Mouse (Mus musculus): ENCODE measurements around the gene Pex7. TPM values are rescaled to one million over a fixed set of nuclear protein-coding genes. Genes with fewer than 3 reads are reported as not detected.

The Pex7 gene
- total and polyA plus RNA-seq, 3 experiments = 15.6 to 38.3 (median 30.3) TPM

DNA sequence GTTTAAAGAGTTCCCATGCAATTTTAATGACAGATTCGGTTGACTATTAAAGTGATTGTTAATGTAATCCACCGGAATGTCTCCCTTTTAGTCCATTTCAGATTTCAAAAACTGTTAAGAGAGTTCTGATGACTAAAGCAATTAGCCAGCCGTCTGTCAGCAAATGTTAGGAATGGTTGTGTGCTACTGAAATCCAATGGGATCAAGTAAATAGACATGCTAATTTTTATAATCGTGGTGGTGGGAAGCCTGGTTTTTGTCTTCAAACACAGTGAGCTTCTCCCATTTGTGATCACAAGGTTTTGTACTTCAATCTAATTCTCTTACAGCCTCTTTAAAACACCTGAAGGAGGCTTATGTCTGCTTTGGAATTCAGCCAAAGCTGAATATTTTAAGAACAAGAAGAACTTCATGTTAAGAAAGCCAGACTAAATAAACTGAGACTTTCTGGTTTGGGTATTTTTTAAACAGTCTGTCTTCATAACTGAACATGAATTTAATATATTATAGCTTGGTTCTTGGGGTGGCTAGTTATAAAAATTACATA lies 28.4 kb upstream of the Pex7 start:
- DNase-seq (ENCODE audit: low spot score) (no peak), ATAC-seq (ENCODE audit: extremely low read depth, insufficient number of reproducible peaks, low FRiP score, poor library complexity, severe bottlenecking) (no peak)
- H3K9me3 ChIP-seq (replicated peaks) = peaks cover 15% of the 10 kb centered on the region
- no peak for TF ChIP-seq GATA1 (IDR thresholded peaks at IDR 0.05; ENCODE audit: borderline replicate concordance, low read length)
- no peak for TF ChIP-seq CTCF (IDR thresholded peaks at IDR 0.05; ENCODE audit: low read depth, low read length)
- no peak for TF ChIP-seq POLR2AphosphoS5 (IDR thresholded peaks at IDR 0.05; ENCODE audit: insufficient replicate concordance, low read depth, low read length)
- TF ChIP-seq GATA2 (IDR thresholded peaks at IDR 0.05; ENCODE audit: borderline replicate concordance, low read depth, low read length) = no peak
- no peak for TF ChIP-seq TAL1 (conservative IDR thresholded peaks at IDR 0.05; ENCODE audit: low read depth, low read length)
- no peak overlapping the region for H3K4me3 ChIP-seq (ENCODE audit: low read depth, low read length)
- peaks cover 14% of the 10 kb centered on the region; the same call in 1 of the 2 replicates for H3K27me3 ChIP-seq (ENCODE audit: insufficient read depth, low read length)
- H3K36me3 ChIP-seq (replicated peaks) = no peaks in the 10 kb centered on the region
- peaks cover 4% of the 10 kb centered on the region; the same call in 1 of the 2 replicates for H3K4me1 ChIP-seq (ENCODE audit: insufficient read depth, low read depth, low read length)

DNA sequence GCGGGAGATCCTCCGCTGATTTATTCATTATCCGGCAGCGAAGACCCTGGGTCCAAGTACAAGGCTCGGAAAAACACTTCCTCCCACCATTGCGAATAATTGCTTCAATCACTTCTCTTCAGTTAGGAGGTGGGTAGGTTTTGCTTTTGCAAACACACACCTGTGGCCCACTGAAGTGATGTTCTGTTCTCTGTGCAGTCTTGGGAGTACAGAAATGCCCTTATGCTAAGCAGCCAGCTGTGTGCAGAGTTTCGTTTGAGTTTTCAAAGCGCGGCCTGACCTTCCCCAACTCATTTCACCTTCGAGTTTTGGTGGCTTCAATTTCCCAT lies 27.8 kb upstream of the Pex7 start:
- ATAC-seq (ENCODE audit: extremely low read depth, insufficient number of reproducible peaks, low FRiP score, poor library complexity, severe bottlenecking) = no peak
- no peak for DNase-seq (ENCODE audit: low spot score)
- TF ChIP-seq TAL1 (conservative IDR thresholded peaks at IDR 0.05; ENCODE audit: low read depth, low read length) (no peak), POLR2AphosphoS5 (IDR thresholded peaks at IDR 0.05; ENCODE audit: insufficient replicate concordance, low read depth, low read length) (no peak), CTCF (IDR thresholded peaks at IDR 0.05; ENCODE audit: low read depth, low read length) (no peak), GATA1 (IDR thresholded peaks at IDR 0.05; ENCODE audit: borderline replicate concordance, low read length) (no peak), GATA2 (IDR thresholded peaks at IDR 0.05; ENCODE audit: borderline replicate concordance, low read depth, low read length) (no peak)
- H3K27me3 ChIP-seq (ENCODE audit: insufficient read depth, low read length) = peaks cover 17% of the 10 kb centered on the region; the same call in 1 of the 2 replicates
- H3K4me1 ChIP-seq (ENCODE audit: insufficient read depth, low read depth, low read length) = peaks cover 4% of the 10 kb centered on the region; the same call in 1 of the 2 replicates
- H3K36me3 ChIP-seq (replicated peaks) = no peaks in the 10 kb centered on the region
- H3K4me3 ChIP-seq (ENCODE audit: low read depth, low read length) = no peak overlapping the region
- peaks cover 15% of the 10 kb centered on the region for H3K9me3 ChIP-seq (replicated peaks)

GRCm38 (mm10) chr10:19934384-19935294 lies 27.1 kb upstream of the Pex7 start, which contains the start of gene Map3k5:
Gene Map3k5 (plus strand): TSS chr10:19934472.
- H3K27me3 ChIP-seq (ENCODE audit: insufficient read depth, low read length) = peaks cover 17% of the 10 kb centered on the region; the same call in 1 of the 2 replicates
- H3K9me3 ChIP-seq (replicated peaks) = peaks cover 15% of the 10 kb centered on the region
- H3K4me1 ChIP-seq (ENCODE audit: insufficient read depth, low read depth, low read length) = peaks cover 4% of the 10 kb centered on the region; the same call in 1 of the 2 replicates
- no peak for TF ChIP-seq POLR2AphosphoS5 (IDR thresholded peaks at IDR 0.05; ENCODE audit: insufficient replicate concordance, low read depth, low read length)
- no peak for TF ChIP-seq GATA1 (IDR thresholded peaks at IDR 0.05; ENCODE audit: borderline replicate concordance, low read length)
- TF ChIP-seq TAL1 (conservative IDR thresholded peaks at IDR 0.05; ENCODE audit: low read depth, low read length) = no peak
- no peak for TF ChIP-seq GATA2 (IDR thresholded peaks at IDR 0.05; ENCODE audit: borderline replicate concordance, low read depth, low read length)
- TF ChIP-seq CTCF (IDR thresholded peaks at IDR 0.05; ENCODE audit: low read depth, low read length) = no peak
- DNase-seq (ENCODE audit: low spot score) (no peak), ATAC-seq (ENCODE audit: extremely low read depth, insufficient number of reproducible peaks, low FRiP score, poor library complexity, severe bottlenecking) (no peak)
- H3K4me3 ChIP-seq (ENCODE audit: low read depth, low read length) = no peak within 1 kb of the TSS
- no peaks in the 10 kb centered on the region for H3K36me3 ChIP-seq (replicated peaks)

GRCm38 (mm10) chr10:19933511-19934383 lies 26.3 kb upstream of the Pex7 start:
- peaks cover 11% of the 10 kb centered on the region; the same call in 1 of the 2 replicates for H3K27me3 ChIP-seq (ENCODE audit: insufficient read depth, low read length)
- H3K4me3 ChIP-seq (ENCODE audit: low read depth, low read length) = no peak overlapping the region
- no peak for DNase-seq (ENCODE audit: low spot score)
- H3K9me3 ChIP-seq (replicated peaks) = peaks cover 15% of the 10 kb centered on the region
- no peak for ATAC-seq (ENCODE audit: extremely low read depth, insufficient number of reproducible peaks, low FRiP score, poor library complexity, severe bottlenecking)
- no peaks in the 10 kb centered on the region for H3K36me3 ChIP-seq (replicated peaks)
- no peaks in the 10 kb centered on the region for H3K4me1 ChIP-seq (ENCODE audit: insufficient read depth, low read depth, low read length)
- TF ChIP-seq POLR2AphosphoS5 (IDR thresholded peaks at IDR 0.05; ENCODE audit: insufficient replicate concordance, low read depth, low read length) = no peak
- TF ChIP-seq CTCF (IDR thresholded peaks at IDR 0.05; ENCODE audit: low read depth, low read length) = no peak
- TF ChIP-seq GATA1 (IDR thresholded peaks at IDR 0.05; ENCODE audit: borderline replicate concordance, low read length) = no peak
- TF ChIP-seq GATA2 (IDR thresholded peaks at IDR 0.05; ENCODE audit: borderline replicate concordance, low read depth, low read length) = no peak
- no peak for TF ChIP-seq TAL1 (conservative IDR thresholded peaks at IDR 0.05; ENCODE audit: low read depth, low read length)

- no peaks in the 10 kb centered on the region for H3K4me1 ChIP-seq (ENCODE audit: insufficient read depth, low read depth, low read length)
- TF ChIP-seq GATA2 (IDR thresholded peaks at IDR 0.05; ENCODE audit: borderline replicate concordance, low read depth, low read length) (no peak), GATA1 (IDR thresholded peaks at IDR 0.05; ENCODE audit: borderline replicate concordance, low read length) (no peak), POLR2AphosphoS5 (IDR thresholded peaks at IDR 0.05; ENCODE audit: insufficient replicate concordance, low read depth, low read length) (no peak), CTCF (IDR thresholded peaks at IDR 0.05; ENCODE audit: low read depth, low read length) (no peak), TAL1 (conservative IDR thresholded peaks at IDR 0.05; ENCODE audit: low read depth, low read length) (no peak)
- H3K36me3 ChIP-seq (replicated peaks) = no peaks in the 10 kb centered on the region
- H3K9me3 ChIP-seq (replicated peaks) = peaks cover 15% of the 10 kb centered on the region
- H3K27me3 ChIP-seq (ENCODE audit: insufficient read depth, low read length) = peaks cover 16% of the 10 kb centered on the region
- no peak for ATAC-seq (ENCODE audit: extremely low read depth, insufficient number of reproducible peaks, low FRiP score, poor library complexity, severe bottlenecking)
- H3K4me3 ChIP-seq (ENCODE audit: low read depth, low read length) = no peak overlapping the region
- DNase-seq (ENCODE audit: low spot score) = no peak
Observed at GRCm38 (mm10) chr10:19932986-19933385, 25.5 kb upstream of the Pex7 start.
